Mouse (Mus musculus) c-Kit-positive CD71-negative TER-119-negative erythroid progenitor cells, embryonic 14.5 days (primary cell): ENCODE data around the gene Gm48552.
A peak's percentile ranks its signal among the peaks of the same experiment; 100 is the strongest.

Experiments used
- DNase-seq: peaks from one replicate; pipeline ENCODE4 v3.0.0-alpha.2; 2013; ENCODE audit warnings: low read depth

The Gm48552 gene

DNA sequence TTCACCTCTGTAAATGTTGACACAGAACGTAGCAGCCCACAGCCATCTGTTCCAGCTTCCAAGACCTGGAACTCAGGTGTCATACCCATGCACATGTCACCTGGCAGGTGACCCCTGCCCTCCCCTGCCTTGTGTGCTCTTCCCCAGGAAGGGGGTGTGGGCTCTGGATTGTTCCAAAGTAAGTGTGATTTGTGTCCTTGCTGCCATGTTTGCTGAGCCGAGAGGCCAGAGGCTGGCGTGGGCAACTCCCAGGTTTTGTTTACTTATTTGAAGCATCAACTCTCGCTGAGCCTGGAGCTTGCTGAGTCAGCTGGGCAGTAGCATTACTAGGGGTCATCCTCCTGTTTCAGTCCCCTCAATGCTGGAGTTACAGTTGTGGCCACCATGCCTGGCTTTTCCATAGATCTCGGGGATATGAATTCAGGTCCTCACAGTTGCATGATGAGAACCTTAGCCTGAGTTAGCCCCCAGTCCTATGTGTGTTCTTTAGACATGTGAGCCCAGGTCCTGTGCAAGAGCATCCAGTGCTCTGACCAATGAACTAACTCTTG lies at the start of gene Gm48552:
TSS of gene Gm48552 (plus strand) at position 501 of the 551 bp plus-strand sequence.
- DNase-seq: no peak

- no peak for DNase-seq
Observed at GRCm38 (mm10) chr10:81340551-81341332, 48.1 kb upstream of the Gm48552 start.

- DNase-seq: no peak
Observed at GRCm38 (mm10) chr10:81341333-81341949, 47.4 kb upstream of the Gm48552 start.

- DNase-seq: no peak
Observed at GRCm38 (mm10) chr10:81342686-81343505, 45.9 kb upstream of the Gm48552 start, which contains the start of gene Gipc3. Gipc3 (minus strand) TSS chr10:81343266.

- no peak for DNase-seq
Observed at GRCm38 (mm10) chr10:81344421-81345161, 44.2 kb upstream of the Gm48552 start.

GRCm38 (mm10) chr10:81345162-81345534 lies 43.7 kb upstream of the Gm48552 start:
- DNase-seq: no peak

GRCm38 (mm10) chr10:81346453-81347067 lies 42.2 kb upstream of the Gm48552 start:
- no peak for DNase-seq

DNA sequence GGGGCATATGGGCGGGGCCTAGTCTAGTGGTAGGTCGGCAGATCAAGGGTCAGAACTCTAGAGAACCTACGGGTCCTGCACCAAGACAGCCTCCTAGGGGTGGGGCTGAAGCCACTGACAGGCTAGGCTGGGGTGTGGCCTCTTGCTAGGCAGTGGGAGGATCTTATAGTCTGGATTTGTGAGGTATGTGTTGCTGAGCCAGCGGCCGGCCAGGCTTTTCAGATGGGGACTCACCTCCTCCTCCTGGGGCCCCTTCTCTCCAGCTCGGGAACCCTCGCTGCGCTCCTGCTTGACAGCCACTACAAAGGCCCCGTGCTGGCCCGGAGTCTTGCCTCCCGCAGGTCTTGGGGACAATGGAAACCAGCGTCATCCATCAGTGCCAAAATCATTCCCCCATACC lies 39.7 kb upstream of the Gm48552 start:
- no peak for DNase-seq

DNA sequence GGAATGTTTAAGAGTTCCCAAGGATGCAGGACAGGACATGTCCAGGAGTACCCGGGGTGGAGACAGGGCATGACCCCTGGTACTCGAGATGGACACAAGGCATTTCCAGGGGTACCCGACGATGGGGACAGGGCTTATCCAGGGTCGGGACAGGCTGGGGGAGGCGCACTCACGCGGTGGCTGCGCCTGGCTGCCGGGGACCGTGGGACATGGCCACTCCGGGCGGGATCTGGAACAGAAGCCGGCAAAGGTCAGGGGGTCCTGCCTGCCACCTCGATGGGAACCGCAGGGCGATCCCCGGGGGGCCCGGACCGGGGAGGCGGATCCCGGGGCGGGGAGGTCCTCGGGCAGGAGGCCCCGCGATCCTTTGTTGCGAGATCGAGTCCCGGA lies 38.8 kb upstream of the Gm48552 start:
- no peak for DNase-seq

DNA sequence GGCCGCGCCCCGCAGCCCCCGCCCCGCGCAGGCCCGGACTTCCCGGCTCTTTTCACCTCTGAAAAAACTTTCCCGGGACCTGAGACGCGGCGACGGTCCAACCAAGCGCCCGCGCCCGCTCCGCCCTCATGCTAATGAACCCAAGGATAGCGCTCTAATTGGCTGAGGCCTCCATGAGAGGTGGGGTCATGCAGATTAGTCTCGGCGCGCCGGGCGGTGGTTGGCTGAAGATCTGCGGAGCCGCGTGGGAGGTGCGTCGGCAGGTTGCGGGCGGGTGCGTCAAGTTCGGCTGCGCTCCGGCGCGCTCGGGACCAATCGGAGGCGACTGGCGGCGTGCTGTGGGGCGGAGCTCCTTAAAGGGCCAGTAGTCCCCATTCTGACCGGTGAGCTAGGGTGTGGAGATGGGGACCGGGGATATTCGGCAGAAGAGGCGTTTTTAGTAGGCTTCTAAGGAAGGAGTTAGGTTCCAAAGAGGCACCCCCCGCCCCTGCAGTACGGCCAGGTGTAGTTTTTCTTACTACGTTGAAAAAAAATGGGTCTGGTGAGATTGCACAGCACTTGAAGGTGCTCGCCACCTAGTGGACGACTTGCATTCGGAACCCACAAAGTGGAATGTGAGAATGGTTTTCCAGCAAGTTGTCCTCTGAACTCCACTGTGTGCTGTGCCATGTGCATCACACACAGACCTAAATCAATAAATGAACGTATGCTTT lies 38.3 kb upstream of the Gm48552 start, which contains the start of gene Hmg20b:
TSS of gene Hmg20b (minus strand) at position 130 of the 713 bp plus-strand sequence.
- DNase-seq: peak; percentile 97

- DNase-seq: no peak
Observed at GRCm38 (mm10) chr10:81351678-81352291, 37.0 kb upstream of the Gm48552 start.

DNA sequence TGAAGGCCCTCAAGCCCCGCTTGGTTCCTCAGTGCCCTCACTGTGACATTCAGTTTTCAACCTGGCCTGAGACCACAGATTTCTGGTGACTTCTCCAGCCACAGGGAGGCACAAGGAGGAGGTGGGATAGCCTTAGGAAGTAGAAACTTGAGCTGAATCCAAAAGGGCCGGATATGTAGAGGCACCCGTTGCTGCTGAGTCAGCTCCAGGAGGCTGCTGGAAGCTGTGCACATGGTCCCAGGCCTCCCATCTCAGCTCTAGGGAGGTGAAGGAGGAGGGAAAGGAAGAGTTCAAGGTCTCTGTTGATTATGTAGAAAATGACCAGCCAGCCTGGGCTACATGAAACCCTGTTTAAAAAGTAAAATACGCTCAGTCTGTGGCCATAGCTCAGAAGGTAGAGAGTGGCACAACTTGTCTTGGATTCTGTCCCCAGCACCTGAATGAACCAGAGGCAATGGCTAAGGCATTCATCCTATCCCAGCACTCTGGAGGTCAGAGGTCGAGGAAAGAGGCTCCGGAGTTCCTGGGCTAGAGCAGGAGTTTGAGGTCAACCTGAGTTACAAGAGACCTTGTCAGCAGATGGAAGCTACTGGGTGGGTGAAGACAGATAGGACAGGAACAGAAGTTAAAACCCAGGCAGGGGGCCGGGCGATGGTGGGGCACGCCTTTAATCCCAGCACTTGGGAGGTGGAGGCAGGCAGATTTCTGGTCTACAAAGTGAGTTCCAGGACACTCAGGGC lies 33.9 kb upstream of the Gm48552 start:
- DNase-seq: no peak

- no peak for DNase-seq
Observed at GRCm38 (mm10) chr10:81355533-81355932, 33.3 kb upstream of the Gm48552 start.

DNA sequence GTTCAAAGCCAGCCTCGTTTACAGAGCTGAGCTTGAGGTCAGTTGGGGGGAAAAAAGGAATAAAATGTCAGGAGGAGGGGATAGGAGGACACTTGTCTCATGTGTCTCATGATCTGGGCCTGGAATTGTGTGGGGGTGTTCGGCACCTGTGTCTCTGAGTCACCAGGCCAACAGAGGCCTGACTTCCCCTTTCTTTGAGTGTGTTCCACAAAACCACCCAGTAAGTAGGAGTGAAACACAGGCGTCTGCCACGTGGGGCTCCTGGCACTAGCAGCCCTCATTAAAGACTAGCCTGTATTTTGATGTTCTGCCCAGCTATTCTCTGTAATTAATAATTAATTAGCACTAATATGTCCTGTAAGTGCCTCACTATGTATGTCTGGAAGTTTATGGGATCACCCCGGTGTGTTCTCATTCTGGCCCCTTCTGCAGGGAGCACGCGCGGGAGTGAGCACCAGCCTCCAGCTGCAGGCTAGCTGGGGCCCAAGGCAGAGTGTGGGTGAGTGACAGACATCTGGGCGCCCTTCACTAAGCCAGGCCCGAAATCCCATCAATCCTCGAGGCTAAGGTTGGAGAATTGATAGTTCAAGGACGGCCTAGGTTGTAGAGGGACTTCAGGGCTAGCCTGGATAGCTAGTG lies 32.3 kb upstream of the Gm48552 start:
- DNase-seq: no peak

DNA sequence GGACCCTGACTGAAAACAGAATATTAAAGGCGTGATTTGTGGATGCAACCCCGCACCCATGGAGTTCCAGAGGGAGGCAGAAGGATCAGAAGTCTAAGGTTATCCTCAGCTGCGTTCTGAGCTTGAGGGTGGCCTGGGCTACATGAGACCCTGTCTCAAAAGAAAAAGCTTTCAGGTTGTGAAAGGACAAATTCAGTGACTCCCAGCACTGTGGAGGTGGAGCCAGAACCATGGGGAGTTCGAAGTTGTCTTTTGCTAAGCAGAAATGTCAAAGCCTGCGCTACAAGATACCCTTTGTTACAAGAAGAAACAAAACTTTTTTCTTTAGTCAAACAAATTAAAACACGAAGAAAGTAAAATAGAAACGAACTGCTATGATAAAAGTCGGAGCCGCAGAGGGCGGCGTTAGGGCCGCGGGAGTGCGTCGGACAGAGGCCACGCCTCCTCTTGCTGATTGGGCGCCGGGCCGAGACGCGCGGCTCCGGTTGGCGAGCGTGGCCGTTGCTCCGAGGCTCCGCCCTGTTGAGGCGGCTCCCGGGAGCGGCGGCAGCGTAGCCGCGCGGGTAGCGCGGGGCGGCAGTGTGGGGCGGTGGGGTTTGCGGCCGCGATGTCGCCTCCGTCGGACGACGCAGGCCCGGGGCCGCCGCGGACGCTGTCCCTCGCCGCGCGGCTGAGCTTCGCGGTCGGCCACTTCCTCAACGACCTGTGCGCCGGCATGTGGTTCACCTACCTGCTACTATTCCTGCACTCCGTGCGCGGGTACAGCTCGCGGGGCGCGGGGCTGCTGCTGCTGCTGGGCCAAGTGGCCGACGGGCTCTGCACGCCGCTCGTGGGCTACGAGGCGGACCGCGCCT lies 31.6 kb upstream of the Gm48552 start, which contains the start of gene Mfsd12:
TSS of gene Mfsd12 (plus strand) at position 501 of the 854 bp plus-strand sequence.
- DNase-seq: peak; percentile 81

DNA sequence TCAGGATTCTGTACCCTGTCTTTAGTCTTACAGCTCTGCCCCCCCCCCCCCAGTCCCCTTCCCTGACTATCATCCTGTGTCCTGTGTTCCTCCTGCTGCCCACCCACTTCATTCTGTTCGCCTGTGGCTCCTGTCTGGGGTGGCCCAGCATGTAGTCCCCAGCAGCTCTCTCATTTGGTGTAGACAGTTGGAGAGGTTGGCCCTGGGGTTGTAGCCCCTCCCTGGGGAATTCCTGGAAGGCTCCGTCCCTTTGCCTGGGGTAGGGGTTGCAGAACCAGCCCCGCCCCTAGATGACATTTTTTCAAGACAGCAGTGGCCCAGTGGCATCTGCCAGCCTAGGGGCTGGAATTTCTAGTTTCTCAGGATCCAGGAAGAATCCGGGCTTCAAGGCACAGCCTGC lies 30.6 kb upstream of the Gm48552 start:
- DNase-seq: no peak

DNA sequence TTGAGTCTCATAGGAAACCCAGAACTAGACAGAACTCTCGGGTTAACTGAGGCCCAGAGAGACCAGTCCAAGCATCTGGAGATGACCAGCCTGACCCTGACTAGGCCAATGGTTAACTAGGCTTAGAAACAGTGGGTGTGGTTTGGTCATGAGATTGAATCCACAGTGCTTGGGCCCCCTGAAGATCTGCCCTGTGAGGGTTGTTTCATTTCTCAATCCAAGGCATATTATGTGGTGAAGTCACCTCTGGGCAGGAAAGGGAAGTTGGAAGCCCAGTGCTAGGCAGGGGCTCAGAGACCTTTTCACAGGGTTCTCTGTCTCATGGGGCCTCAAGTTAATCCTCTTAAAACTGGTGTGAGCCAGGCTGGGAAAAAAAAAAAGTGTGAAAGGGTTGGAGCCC lies 30.0 kb upstream of the Gm48552 start:
- DNase-seq: no peak

GRCm38 (mm10) chr10:81360721-81361120 lies 28.1 kb upstream of the Gm48552 start:
- DNase-seq: no peak
